Mouse (Mus musculus): ENCODE measurements at regions not wholly inside any gene's neighbourhood (a gene's known extent, or its start where the extent isn't known, plus 50 kb on each side); places are given as distances from the start of the nearest gene placed in this dataset.

GRCm38 (mm10) chr12:25439029-25439551, 342.1 kb upstream of the Id2 start:
- no peak for DNase-seq

GRCm38 (mm10) chr12:25438217-25439028, 341.5 kb upstream of the Id2 start:
- no peak for DNase-seq

DNA sequence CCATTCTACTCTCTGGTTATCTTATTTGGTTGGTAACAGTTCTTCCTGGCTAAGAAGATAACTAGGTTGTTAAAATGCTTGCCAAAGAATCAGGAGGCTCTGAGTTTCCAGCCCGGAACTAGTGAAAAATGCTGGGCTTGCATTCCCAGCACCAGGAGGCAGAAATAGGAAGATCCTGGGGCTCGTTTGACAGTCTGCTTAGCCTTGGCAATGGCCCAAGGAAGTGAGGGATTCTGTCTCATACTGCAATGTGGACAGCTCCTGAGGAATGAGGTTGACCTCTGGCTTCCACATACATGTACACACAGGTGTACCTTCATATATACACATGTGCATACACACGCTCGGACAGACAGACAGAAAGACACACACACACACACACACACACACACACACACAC, 340.6 kb upstream of the Id2 start:
- no peak for DNase-seq

GRCm38 (mm10) chr12:25436220-25436911, 339.4 kb upstream of the Id2 start:
- DNase-seq, result no peak

DNA sequence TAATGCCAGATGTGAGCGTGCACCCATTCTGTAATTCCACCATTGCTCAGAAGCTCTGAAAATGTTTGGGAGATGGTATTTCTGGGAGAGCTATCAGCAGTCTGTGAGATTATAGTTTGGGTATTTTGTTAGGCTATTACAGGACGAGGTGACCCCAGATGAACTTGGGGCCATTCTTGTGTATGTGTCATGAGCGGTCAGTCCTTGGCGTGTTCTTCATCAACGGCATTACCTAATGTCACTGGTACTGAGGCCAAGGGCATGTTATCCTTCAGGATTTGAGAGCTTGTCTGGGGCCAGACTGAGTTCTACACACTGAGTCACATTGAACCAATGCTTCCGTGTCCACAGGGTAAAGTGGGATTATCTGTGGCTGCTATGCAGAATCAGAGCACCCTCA, 335.9 kb upstream of the Id2 start:
- DNase-seq, result no peak

DNA sequence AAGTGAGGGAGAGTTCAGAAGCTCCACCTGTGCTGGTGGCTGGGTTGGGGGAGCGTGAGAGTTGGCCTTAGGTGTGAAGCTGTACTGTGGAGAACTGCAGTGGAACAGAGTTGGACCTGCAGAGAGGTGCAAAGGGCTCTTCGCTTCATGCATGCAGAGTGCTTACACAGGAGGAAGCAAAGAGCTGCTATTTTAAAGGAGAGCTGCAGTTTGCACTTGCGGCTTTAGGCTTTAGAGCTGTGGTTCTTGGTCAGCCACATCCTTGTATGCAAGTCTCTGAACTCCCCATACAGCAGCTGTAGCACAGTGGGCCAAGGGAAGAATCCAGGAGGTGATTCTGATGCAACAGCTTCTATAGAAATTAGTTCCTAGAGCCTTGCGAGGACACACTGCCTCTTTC, 334.0 kb upstream of the Id2 start:
- DNase-seq, result no peak

DNA sequence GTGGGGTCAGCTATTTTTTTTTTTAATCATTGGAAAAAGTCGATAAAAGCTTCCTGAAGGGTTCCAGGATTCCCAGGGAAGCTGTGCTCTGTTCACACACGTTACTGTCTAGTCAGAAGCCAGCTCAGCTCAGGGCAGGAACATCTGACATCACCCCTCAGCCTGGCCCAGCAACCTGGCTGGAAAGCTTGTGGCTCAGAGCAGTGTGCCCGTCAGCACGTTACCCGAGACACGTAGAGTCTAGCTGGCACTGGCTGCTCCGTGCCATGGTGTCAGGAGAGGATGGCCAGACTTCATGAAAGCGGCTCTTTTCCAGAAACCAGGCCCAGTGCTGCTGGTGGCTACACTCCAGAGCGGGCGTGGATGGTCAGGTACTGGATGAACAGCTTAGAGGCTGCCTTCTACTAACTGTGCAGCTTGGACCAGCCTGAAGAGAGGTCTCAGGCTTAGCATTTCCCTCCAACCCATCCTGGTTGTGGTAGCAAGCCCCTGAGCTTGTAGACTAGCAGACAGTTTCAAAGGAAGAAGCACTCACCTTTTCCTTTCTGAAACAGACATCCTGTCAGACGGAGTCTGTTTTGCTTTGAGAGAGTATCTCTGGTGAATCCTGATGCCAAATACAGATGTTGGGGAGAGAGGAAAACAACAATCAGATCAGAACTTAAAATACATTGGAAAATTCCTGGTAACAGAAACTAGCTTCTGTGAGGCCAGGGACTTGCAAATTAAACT, 331.1 kb upstream of the Id2 start:
- no peak for DNase-seq

DNA sequence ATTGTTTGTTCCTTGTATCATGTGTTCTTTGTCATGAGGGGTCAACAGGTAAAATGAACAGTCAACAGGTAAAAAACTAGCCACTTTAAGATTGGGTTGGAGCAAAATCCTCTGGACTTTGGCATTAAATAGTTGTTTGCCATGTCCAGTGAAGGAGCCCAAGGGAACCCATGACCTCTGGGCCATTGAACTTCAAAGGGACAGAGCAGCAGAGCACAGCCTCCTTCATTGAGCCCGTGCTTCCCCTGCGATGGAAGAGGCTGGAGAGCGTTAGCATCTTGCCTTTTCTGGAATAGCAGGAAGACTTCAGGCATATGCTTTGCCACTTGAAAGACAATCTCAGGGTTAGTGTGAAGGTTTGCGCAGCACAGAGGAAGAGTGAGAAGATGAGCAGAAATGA, 320.4 kb upstream of the Id2 start:
- no peak for DNase-seq

DNA sequence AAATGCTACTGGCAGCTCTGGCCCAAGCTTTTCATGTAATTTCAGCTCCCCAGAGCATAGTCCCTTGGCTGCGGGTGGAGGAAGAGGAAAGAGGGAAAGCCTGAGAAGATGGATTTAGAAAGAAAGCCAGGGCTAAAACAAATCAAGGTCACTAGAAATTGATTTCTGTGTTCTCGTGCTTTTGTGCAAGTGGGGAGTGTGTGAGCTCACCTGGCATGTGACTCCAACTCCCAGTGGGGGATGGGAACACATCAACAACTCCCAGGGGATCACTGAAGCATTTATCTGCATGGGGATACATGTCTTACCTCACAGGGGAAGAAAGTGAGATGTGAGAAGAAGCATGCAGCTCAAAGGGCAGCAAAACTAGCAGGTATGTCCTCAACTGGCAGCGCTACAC, 319.6 kb upstream of the Id2 start:
- no peak for DNase-seq

- no peak for DNase-seq
Measured at GRCm38 (mm10) chr12:25415641-25416040, 318.7 kb upstream of the Id2 start.

DNA sequence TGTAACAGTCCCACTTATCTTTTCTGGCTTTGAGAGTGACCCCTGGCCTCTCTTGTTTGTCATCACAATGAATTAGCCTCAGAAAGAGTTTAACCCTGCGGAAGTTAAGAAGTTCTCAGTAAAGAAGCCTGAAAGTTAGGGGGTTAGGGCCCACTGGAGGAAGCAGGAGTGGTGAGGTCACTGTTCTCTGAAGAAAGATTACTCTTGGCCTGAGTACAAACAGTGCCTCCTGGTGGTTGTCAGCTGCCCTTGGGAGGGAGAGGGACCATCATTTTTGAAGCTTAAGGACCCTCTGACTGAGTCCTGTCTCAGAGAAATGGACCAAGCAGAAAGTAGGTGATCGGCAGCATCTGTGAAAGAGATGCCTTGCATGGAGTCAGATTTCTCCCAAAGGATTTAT, 318.3 kb upstream of the Id2 start:
- DNase-seq, result no peak

DNA sequence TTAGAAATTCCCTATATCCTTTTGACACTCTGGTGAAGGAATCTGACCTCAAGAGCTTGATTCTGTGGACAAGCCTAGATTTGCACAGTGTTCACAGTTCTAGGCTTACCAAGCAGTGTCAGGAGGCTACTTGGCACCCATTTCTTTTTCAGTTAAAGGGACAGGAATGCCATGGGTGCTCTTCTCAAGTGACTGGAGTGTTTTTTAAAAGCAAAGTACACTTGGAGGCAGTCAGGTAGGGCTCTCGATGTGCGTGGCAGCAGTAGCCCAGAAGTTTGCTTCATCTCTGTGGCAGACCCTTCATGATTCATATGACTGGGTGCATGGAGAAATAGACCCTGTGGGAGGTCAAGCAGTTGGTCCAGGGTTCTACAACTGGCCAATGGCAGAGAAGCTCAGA, 310.4 kb upstream of the Id2 start:
- DNase-seq, result no peak

DNA sequence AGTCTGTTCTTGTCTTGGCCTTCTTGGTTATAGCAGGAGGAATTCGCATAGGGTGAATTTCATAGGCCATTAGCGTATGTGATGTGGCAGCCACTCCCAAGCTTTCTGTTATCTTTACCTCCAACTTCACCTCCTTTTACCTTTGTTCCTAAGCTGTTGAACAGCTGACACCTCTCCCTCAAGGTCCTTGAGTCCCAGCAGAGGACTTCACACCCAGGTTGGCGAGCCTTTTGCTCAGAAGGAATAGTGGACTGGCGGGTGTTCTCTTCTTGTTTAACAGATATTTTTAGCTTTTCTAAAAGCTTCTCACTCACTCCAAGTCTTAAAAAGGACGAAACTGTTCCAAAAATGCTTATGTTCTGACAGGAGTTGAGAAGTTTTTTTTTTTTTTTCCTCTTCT, 303.4 kb upstream of the Id2 start:
- DNase-seq, result no peak

DNA sequence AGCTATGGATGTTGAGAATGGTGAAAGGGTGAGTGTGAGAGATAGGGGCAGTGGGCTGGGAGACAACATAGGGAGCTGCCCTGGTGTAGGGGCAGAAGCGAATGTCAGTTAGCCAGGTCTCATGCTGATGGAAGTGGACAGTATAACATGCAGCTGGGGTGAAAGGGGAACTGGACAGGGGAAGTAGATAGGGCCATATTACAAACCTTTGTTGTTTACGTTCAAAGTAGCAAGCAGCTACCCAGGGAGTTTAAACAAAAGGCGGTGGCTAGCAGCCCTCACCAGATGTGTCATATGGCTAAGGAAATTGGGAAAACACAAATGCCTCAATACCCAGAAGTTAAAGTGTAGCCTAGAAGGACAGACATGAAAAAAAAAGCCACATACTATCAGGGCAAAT, 301.8 kb upstream of the Id2 start:
- no peak for DNase-seq

DNA sequence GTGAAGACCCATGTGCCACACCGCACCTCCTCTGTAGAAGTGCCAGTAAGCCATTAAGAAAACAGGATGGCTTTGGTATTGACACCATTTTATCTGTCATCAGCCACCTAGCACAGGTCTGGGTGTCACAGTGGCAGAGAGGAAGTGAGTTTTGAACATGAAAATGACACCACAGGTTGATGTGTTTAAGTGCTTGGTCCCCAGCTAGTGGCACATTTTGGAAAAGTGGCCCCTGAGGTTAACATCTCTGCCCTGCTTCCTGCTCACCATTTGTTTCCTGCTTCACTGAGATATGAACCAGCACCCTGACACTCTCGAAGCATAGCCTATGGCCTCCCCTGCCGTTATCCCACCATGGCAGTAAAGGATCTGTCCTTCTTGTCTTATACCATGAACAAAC, 297.4 kb upstream of the Id2 start:
- no peak for DNase-seq

- no peak for DNase-seq
Measured at GRCm38 (mm10) chr12:25393501-25393900, 296.6 kb upstream of the Id2 start.

DNA sequence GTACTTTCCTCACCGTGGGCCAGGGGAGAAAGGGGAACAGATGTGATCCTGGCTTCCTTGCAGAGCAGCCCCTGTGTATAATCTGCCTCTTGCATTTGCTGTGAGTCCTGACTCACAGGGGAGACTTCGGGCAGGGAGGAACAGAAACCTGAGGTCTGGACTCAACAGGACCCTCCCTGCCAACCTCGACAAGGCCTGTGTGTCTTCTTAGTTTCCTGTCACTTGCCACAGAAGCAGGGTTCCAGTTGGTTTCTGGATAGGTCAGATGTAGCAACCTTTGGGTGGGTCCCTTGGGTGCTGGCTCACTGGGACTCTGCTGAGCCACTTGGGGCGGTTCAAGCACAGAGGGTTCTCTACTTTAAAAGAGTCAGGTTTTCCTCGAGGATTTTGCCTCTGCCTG, 292.3 kb upstream of the Id2 start:
- peak; percentile 19 for DNase-seq

DNA sequence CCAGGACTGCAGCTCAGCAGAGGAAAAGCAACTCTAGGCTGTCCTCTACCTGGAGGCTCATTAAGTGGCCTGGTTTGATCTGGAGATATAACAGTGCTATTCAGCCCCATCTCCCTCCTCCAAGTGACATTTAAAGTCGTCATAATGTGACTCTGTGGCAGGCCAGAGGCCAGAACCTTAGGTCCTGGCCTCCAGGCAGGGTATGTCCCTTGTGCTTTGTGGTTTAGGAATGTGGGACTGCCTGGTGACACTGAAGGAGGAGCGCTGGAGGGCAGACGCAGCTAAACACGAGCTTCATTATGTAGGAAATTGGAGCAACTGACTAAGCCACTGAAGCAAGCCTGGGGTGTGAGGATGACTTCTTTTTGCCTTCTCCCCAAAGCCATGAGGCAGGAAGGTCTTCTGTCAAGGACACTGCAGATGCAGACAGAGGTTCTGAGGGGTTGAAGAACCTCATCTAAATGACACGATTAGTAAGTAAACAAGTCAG, 290.9 kb upstream of the Id2 start:
- no peak for DNase-seq

DNA sequence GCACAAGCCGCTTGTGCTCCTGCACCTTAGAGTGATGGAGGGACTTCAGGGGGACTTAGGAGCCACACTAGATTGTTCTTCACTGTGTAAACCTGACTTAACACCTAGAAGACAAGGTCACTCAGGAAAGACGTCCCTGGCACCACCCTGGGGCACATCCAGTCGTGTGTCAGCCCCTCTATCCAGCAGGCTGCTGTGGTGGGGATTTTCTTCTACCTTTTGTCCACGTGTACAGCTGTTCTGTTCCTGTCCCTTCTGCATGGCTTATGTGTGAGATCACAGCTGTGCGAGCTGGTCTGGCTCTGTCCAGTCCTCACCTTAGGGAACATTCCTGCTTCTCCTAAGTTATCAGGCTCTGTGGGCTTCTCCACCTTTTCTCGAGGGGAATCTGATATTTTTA, 286.0 kb upstream of the Id2 start:
- DNase-seq, result no peak

DNA sequence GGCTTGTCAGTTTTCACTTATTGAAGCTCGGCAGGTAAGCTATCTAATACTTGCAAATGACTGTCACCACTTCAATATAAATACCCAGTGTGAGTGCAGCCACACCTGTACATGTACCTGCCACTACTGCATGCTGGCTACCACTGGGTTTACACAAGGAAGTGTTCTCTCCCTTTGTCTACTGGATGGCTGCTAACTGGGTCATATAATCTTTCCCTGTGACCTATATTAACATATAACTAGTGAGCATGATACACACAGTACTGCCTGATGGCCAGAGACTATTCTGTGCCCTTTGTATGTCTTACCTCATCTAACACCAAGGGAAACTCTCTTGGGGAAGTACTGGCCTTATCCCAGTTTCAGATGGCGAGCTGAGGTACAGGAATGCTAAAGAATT, 285.5 kb upstream of the Id2 start:
- DNase-seq, result no peak

GRCm38 (mm10) chr12:25381619-25382018, 284.7 kb upstream of the Id2 start:
- no peak for DNase-seq

DNA sequence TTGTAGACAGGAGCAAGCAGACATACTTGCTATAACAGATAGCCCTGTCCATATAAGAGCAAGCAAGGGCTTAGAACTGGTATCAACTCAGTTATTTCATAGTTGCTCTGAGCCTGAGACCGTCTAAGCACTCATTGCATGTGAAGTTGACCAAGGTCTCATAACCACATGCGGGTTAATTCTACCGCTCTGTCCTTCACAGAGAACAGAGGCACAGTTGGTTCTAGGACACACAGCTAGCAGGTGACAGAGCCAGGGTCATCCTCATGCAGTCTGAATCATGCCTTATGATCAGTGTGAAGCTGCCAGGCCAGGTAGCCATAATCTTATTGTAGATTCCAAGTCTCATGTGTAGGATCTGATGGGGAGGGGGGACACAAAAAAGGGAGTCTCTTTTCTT, 283.1 kb upstream of the Id2 start:
- DNase-seq, result no peak

DNA sequence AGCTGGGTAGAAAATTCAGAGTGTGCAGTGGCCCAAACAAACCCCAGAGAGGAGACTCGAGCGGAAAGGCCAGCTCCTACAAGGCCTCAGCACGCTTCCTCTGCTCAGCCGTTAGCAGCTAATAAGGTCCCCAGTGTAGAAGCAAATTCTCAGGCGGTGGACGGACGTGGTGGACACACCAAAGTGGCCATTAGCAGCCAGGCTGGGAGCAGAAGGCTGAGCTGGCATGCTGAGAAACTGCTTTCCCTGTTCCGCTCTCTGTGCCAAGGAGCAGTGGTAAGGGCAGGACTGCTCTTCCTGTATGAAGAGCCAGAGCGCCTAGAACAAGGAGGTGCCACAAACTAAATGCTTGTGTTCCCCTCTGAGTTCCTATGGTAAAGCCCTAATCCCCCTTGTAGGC, 282.1 kb upstream of the Id2 start:
- no peak for DNase-seq
